Mouse (Mus musculus) myocyte (in vitro differentiated cells): ENCODE results near the gene Anapc7.

ENCODE experiments used
- CEBPB ChIP-seq: IDR thresholded peaks from 2 replicates; pipeline ENCODE4 v1.6.1; 2011; ENCODE audit warnings: mild to moderate bottlenecking, moderate library complexity; ENCODE audit not compliant: poor library complexity, insufficient read depth, severe bottlenecking
- E2F4 ChIP-seq: IDR thresholded peaks from one replicate; pipeline ENCODE4 v1.6.1; 2011; ENCODE audit warnings: mild to moderate bottlenecking, control low read depth, moderate library complexity; ENCODE audit not compliant: insufficient read depth
- MAX ChIP-seq: IDR thresholded peaks from one replicate; pipeline ENCODE4 v1.6.1; 2011; ENCODE audit warnings: low read depth, mild to moderate bottlenecking, control low read depth
- MYOD1 ChIP-seq, 3 experiments: IDR thresholded peaks; one replicate each; pipeline ENCODE4 v1.6.1; 2011; ENCODE audit warnings: control low read depth in 2 of 3, low read depth in 2 of 3, mild to moderate bottlenecking in 2 of 3, moderate library complexity in 1 of 3; ENCODE audit not compliant: insufficient read length in 2 of 3, control insufficient read depth in 1 of 3
- MYOG ChIP-seq, 3 experiments: IDR thresholded peaks; one replicate each; pipeline ENCODE4 v1.6.1; 2011; ENCODE audit warnings: control low read depth in 2 of 3, low read depth in 2 of 3, mild to moderate bottlenecking in 2 of 3; ENCODE audit not compliant: insufficient read length in 2 of 3, control insufficient read depth in 1 of 3, insufficient read depth in 1 of 3
- POLR2A ChIP-seq: IDR thresholded peaks from one replicate; pipeline ENCODE4 v1.6.1; 2011; ENCODE audit warnings: low read depth, mild to moderate bottlenecking, control low read depth, moderate library complexity; ENCODE audit not compliant: insufficient read length
- TCF12 ChIP-seq: IDR thresholded peaks from one replicate; pipeline ENCODE4 v1.6.1; 2011; ENCODE audit warnings: mild to moderate bottlenecking, control low read depth; ENCODE audit not compliant: poor library complexity, insufficient read depth, severe bottlenecking

- TF ChIP-seq MAX = no peak
- TF ChIP-seq POLR2A = no peak
- TF ChIP-seq TCF12 = no peak
- no peak for TF ChIP-seq MYOG (IDR thresholded peaks at IDR 0.05; ENCODE audit: control insufficient read depth in 1 of 3, insufficient read depth in 1 of 3, insufficient read length in 2 of 3, low read depth in 2 of 3)
- no peak for TF ChIP-seq E2F4
- TF ChIP-seq CEBPB = no peak
- TF ChIP-seq MYOD1 (IDR thresholded peaks at IDR 0.05; ENCODE audit: control insufficient read depth in 1 of 3, insufficient read length in 2 of 3, low read depth in 2 of 3) = no peak
These were observed 8.7 kb downstream of the Anapc7 start for GRCm38 (mm10) chr5:122430036-122430775.
